Mouse (Mus musculus) layer of hippocampus, postnatal 10 days (tissue): Measurements from ENCODE around the gene Dnajc9. TPM values are rescaled to one million over a fixed set of nuclear protein-coding genes. Genes with fewer than 3 reads are reported as not detected.

Source experiments
- DNase-seq, 2 experiments: peaks; one replicate each; pipeline ENCODE4 v3.0.0; 2021; ENCODE audit warnings: low spot score in 2 of 2
- long read RNA-seq: library from polyadenylated mRNA; stranded (forward); transcript quantifications from one replicate; pipeline ENCODE4 v2.0.0, GENCODE M21; 2023
- total RNA-seq, 2 experiments: library from RNA; stranded (reverse); gene quantifications; 2 replicates each; pipeline ENCODE4 v1.2.3; 2021

Dnajc9 gene
- total RNA-seq = 10 to 100 TPM; 23.2 to 23.5 TPM
- long read RNA-seq, transcript Dnajc9-201 (5 exons, 1,631 nt) = major isoform, 16 of 17 reads
- long read RNA-seq, partial matches to known transcripts = 1 of 17 reads
- long read RNA-seq, other reads (novel, unspliced or antisense) = 0 of 17 reads

- peak; percentile 94 to 96 for DNase-seq
These were observed at the start of gene Dnajc9 for GRCm38 (mm10) chr14:20388441-20389129. TSS of gene Dnajc9 (minus strand) at chr14:20388910.

- no peak for DNase-seq
These were observed 48.3 kb upstream of the Dnajc9 start for GRCm38 (mm10) chr14:20436976-20437375.

GRCm38 (mm10) chr14:20432420-20432819 lies 43.7 kb upstream of the Dnajc9 start:
- DNase-seq = no peak

- DNase-seq = no peak
These were observed 43.0 kb upstream of the Dnajc9 start for GRCm38 (mm10) chr14:20431726-20432125.

GRCm38 (mm10) chr14:20429833-20430232 lies 41.1 kb upstream of the Dnajc9 start:
- no peak for DNase-seq

- DNase-seq = no peak
These were observed 39.9 kb upstream of the Dnajc9 start for GRCm38 (mm10) chr14:20428593-20428992.

GRCm38 (mm10) chr14:20423046-20423445 lies 34.3 kb upstream of the Dnajc9 start:
- no peak for DNase-seq

GRCm38 (mm10) chr14:20422257-20422656 lies 33.5 kb upstream of the Dnajc9 start:
- DNase-seq = no peak

- peak in 1 of 2 experiments; percentile 40 for DNase-seq
These were observed 11.4 kb upstream of the Dnajc9 start for GRCm38 (mm10) chr14:20400071-20400470.

GRCm38 (mm10) chr14:20398864-20399263 lies 10.2 kb upstream of the Dnajc9 start:
- DNase-seq = no peak

- DNase-seq = no peak
These were observed 8.5 kb upstream of the Dnajc9 start for GRCm38 (mm10) chr14:20397220-20397619.

GRCm38 (mm10) chr14:20393205-20393913 lies 4.6 kb upstream of the Dnajc9 start, which contains the start of gene Mrps16:
TSS of gene Mrps16 (minus strand) at chr14:20393634.
- DNase-seq = peak; percentile 88 to 91

GRCm38 (mm10) chr14:20392326-20392725 lies 3.6 kb upstream of the Dnajc9 start:
- DNase-seq = no peak

- DNase-seq = no peak
These were observed 853 bp upstream of the Dnajc9 start for GRCm38 (mm10) chr14:20389446-20390079.

GRCm38 (mm10) chr14:20379753-20380430 lies 8.8 kb downstream of the Dnajc9 start:
- DNase-seq = no peak

- DNase-seq = no peak
These were observed 9.5 kb downstream of the Dnajc9 start for GRCm38 (mm10) chr14:20379087-20379640.

GRCm38 (mm10) chr14:20378313-20379061 lies 10.2 kb downstream of the Dnajc9 start:
- peak in 1 of 2 experiments; percentile 32 for DNase-seq

- no peak for DNase-seq
These were observed 11.6 kb downstream of the Dnajc9 start for GRCm38 (mm10) chr14:20377112-20377521.

GRCm38 (mm10) chr14:20371854-20372253 lies 16.9 kb downstream of the Dnajc9 start:
- DNase-seq = no peak

GRCm38 (mm10) chr14:20370798-20371197 lies 17.9 kb downstream of the Dnajc9 start:
- no peak for DNase-seq
